Mouse (Mus musculus) gastrocnemius, postnatal 25 days (tissue): ENCODE measurements around the gene Sirt7. TPM values are rescaled to one million over a fixed set of nuclear protein-coding genes. Genes with fewer than 3 reads are reported as not detected.

ENCODE experiments used
- DNase-seq: peaks from one replicate; pipeline ENCODE4 v3.0.0; 2022
- total RNA-seq, 2 experiments: library from RNA; stranded (reverse); gene quantifications; 1 replicate in 1 of 2; 2 replicates in 1 of 2; pipeline ENCODE4 v1.2.3; 2021

The Sirt7 gene
- total RNA-seq, 2 experiments from 2014 or later, result 4.3 to 7.2 TPM

GRCm38 (mm10) chr11:120641255-120641654 is 16.2 kb upstream of the Sirt7 start:
- DNase-seq, result no peak

- DNase-seq, result no peak
Measured at GRCm38 (mm10) chr11:120634810-120635209, 9.8 kb upstream of the Sirt7 start.

- peak; percentile 94 for DNase-seq
Measured at GRCm38 (mm10) chr11:120633520-120634343, 8.7 kb upstream of the Sirt7 start, which contains the start of gene Mafg. Mafg (minus strand) TSS chr11:120633600.

GRCm38 (mm10) chr11:120632559-120633519 is 7.8 kb upstream of the Sirt7 start:
- peak; percentile 79 for DNase-seq

- no peak for DNase-seq
Measured at GRCm38 (mm10) chr11:120631726-120632448, 6.8 kb upstream of the Sirt7 start.

- no peak for DNase-seq
Measured at GRCm38 (mm10) chr11:120630881-120631725, 6.1 kb upstream of the Sirt7 start.

GRCm38 (mm10) chr11:120630401-120630871 is 5.4 kb upstream of the Sirt7 start:
- DNase-seq, result no peak

GRCm38 (mm10) chr11:120629911-120630310 is 4.9 kb upstream of the Sirt7 start:
- peak; percentile 72 for DNase-seq

GRCm38 (mm10) chr11:120629341-120629730 is 4.3 kb upstream of the Sirt7 start:
- DNase-seq, result peak; percentile 56

- peak; percentile 15 for DNase-seq
Measured at GRCm38 (mm10) chr11:120628601-120629340, 3.7 kb upstream of the Sirt7 start.

- DNase-seq, result no peak
Measured at GRCm38 (mm10) chr11:120627468-120628300, 2.6 kb upstream of the Sirt7 start.

- no peak for DNase-seq
Measured at GRCm38 (mm10) chr11:120626785-120627467, 1.9 kb upstream of the Sirt7 start.

- peak; percentile 82 for DNase-seq
Measured at GRCm38 (mm10) chr11:120624680-120625111, 344 bp downstream of the Sirt7 start.

GRCm38 (mm10) chr11:120623961-120624679 is 920 bp downstream of the Sirt7 start:
- DNase-seq, result peak; percentile 63

GRCm38 (mm10) chr11:120622805-120623204 is 2.2 kb downstream of the Sirt7 start:
- DNase-seq, result no peak

GRCm38 (mm10) chr11:120620195-120620594 is 4.8 kb downstream of the Sirt7 start:
- DNase-seq, result no peak

- no peak for DNase-seq
Measured at GRCm38 (mm10) chr11:120618619-120619535, 6.2 kb downstream of the Sirt7 start.
